Comparison of ENCODE assay signal across 8 mouse cellular contexts in the genomic region with DNA sequence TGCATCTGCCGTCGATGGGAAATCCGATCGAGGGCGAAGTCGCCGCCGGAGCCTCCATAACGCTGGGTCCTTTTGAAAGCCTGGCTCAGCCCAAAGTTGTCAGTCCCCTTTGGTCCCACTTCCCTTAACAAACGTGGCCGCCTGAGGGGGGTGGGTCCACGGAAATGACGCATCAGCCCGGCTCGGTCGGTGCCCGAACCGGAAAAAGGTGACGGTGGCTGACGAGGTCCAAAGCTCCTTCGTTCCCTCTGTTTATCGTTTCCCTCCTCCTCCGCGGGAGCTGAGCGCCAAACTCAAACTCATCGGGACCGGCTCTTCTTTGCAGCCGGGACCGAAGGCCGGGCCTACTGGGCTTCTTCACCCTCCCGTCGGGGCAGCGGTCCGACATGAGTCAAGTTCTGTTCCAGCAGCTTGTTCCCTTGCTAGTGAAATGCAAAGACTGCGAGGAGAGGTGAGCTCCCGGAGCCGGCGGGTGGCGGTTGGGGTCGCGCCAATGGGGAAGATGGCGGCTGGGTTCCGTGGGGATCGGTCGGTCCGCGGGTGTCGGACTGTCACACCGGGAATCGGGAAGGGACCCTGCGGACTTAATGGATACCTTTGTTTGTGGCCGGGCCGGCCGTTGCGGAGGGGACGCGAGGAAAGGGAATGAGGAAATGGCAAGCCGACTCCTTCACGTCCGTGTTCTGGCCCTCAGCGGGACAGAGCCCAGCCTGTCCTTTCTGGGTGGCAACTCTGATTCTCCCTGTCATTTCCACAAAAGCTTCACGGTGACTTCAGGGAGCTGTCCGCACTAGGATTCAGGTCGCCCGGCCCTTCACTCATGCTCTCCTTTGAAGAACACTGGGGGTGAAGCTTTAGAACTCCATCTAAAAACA. TPM values are rescaled to one million over a fixed set of nuclear protein-coding genes. Genes with fewer than 3 reads are reported as not detected.
A peak's percentile ranks its signal among the peaks of the same experiment; 100 is the strongest.
DNase-seq lines count a peak whose midpoint lies in the region; ATAC-seq and TF ChIP-seq lines count a peak whose summit lies in the region.

A gene (plus strand): TSS at position 255 of the 875 bp plus-strand sequence.

- no peak for TF ChIP-seq CTCF in C2C12 (IDR thresholded peaks at IDR 0.05; ENCODE audit: control insufficient read depth, insufficient read depth, insufficient read length)
- TF ChIP-seq CTCF in brain, embryonic 14.5 days (IDR thresholded peaks at IDR 0.05; ENCODE audit: borderline replicate concordance, extremely low read depth, insufficient read depth, insufficient read length), result no peak
- no peak for TF ChIP-seq CTCF in liver, adult 2 months (IDR thresholded peaks at IDR 0.05; ENCODE audit: low read depth, low read length)

- ATAC-seq in heart, embryonic 11.5 days (replicated peaks; ENCODE audit: insufficient number of reproducible peaks, low FRiP score, low TSS enrichment), result peak; percentile 92
- peak; percentile 98 for ATAC-seq in kidney, embryonic 16.5 days (ENCODE audit: low FRiP score, low TSS enrichment)

- H3K9ac ChIP-seq in heart, embryonic 11.5 days (ENCODE audit: low read depth, low read length), result peak within 1 kb of the TSS; percentile 90
- H3K9ac ChIP-seq in kidney, embryonic 16.5 days (replicated peaks; ENCODE audit: low read length), result peak within 1 kb of the TSS; percentile 88
- H3K9ac ChIP-seq in liver, adult 2 months (ENCODE audit: low read depth, low read length), result peak within 1 kb of the TSS; percentile 87

- no peak for TF ChIP-seq POLR2A in brain, embryonic 14.5 days (IDR thresholded peaks at IDR 0.05; ENCODE audit: borderline replicate concordance, extremely low read depth, insufficient read depth, insufficient read length, poor library complexity, severe bottlenecking)
- TF ChIP-seq POLR2A in liver, adult 2 months (IDR thresholded peaks at IDR 0.05; ENCODE audit: extremely low read depth, insufficient read depth, low read length), result peak; percentile 44; the same call in 1 of the 2 replicates
- TF ChIP-seq POLR2A in myocyte (IDR thresholded peaks at IDR 0.05; ENCODE audit: insufficient read length, low read depth), result peak; percentile 42

- DNase-seq in brain, embryonic 14.5 days (ENCODE audit: low read depth), result peak; percentile 99
- DNase-seq in liver, adult 2 months (ENCODE audit: extremely low read depth, low read depth, low spot score), result peak; percentile 91
- DNase-seq in splenic B cell, adult 2 months (ENCODE audit: low read depth, low spot score), result peak; percentile 98

- H3K36me3 ChIP-seq in C2C12 (ENCODE audit: control insufficient read depth, insufficient read depth) (peaks cover 24% of the 10 kb centered on the region), myocyte (ENCODE audit: control insufficient read depth, insufficient read depth) (peaks cover 16% of the 10 kb centered on the region)
- peaks cover 44% of the 10 kb centered on the region for H3K36me3 ChIP-seq in erythroblast, embryonic 14.5 days (ENCODE audit: control insufficient read depth)
- peaks cover 6% of the 10 kb centered on the region; the same call in 1 of the 2 replicates for H3K36me3 ChIP-seq in heart, embryonic 11.5 days (ENCODE audit: control insufficient read depth, insufficient read depth, low read length)
- peaks cover 16% of the 10 kb centered on the region for H3K36me3 ChIP-seq in kidney, embryonic 16.5 days (ENCODE audit: insufficient read depth, low read length)
- H3K36me3 ChIP-seq in liver, adult 2 months (ENCODE audit: control insufficient read depth, insufficient read depth, low read length), result peaks cover 7% of the 10 kb centered on the region; the same call in 1 of the 2 replicates
- H3K36me3 ChIP-seq in splenic B cell, adult 2 months (ENCODE audit: control insufficient read depth, insufficient read depth, low read length, poor library complexity, severe bottlenecking), result peaks cover 5% of the 10 kb centered on the region

- peaks cover 51% of the 10 kb centered on the region for H3K79me3 ChIP-seq in C2C12 (ENCODE audit: low read depth)

- H3K27me3 ChIP-seq in C2C12 (ENCODE audit: control insufficient read depth, insufficient read depth, insufficient read length) (no peaks in the 10 kb centered on the region), myocyte (ENCODE audit: control insufficient read depth, insufficient read depth, insufficient read length) (no peaks in the 10 kb centered on the region)
- no peaks in the 10 kb centered on the region for H3K27me3 ChIP-seq in erythroblast, embryonic 14.5 days (ENCODE audit: control insufficient read depth)
- H3K27me3 ChIP-seq in heart, embryonic 11.5 days (ENCODE audit: control insufficient read depth, insufficient read depth, low read length), result no peaks in the 10 kb centered on the region
- no peaks in the 10 kb centered on the region for H3K27me3 ChIP-seq in kidney, embryonic 16.5 days (ENCODE audit: insufficient read depth, low read length)
- no peaks in the 10 kb centered on the region for H3K27me3 ChIP-seq in liver, adult 2 months (ENCODE audit: control insufficient read depth, insufficient read depth, low read length)
- H3K27me3 ChIP-seq in splenic B cell, adult 2 months (ENCODE audit: control insufficient read depth, insufficient read depth, low read length, poor library complexity, severe bottlenecking), result no peaks in the 10 kb centered on the region

- H3K4me1 ChIP-seq in erythroblast, embryonic 14.5 days (ENCODE audit: control insufficient read depth), result peaks cover 35% of the 10 kb centered on the region
- 0 out of 2 replicates have a peak, but pooled peaks cover 3% of the 10 kb centered on the region for H3K4me1 ChIP-seq in heart, embryonic 11.5 days (ENCODE audit: control insufficient read depth, insufficient read depth, low read length)
- H3K4me1 ChIP-seq in kidney, embryonic 16.5 days (ENCODE audit: insufficient read depth, low read length), result peaks cover 6% of the 10 kb centered on the region
- H3K4me1 ChIP-seq in liver, adult 2 months (ENCODE audit: control insufficient read depth, insufficient read depth, low read length), result peaks cover 3% of the 10 kb centered on the region; the same call in 1 of the 2 replicates

- H3K4me2 ChIP-seq in heart, embryonic 11.5 days, result peak within 1 kb of the TSS; percentile 84
- peak within 1 kb of the TSS; percentile 78 for H3K4me2 ChIP-seq in kidney, embryonic 16.5 days (replicated peaks; ENCODE audit: low read depth, low read length)
- peak within 1 kb of the TSS; percentile 93 for H3K4me2 ChIP-seq in myocyte (ENCODE audit: low read depth)

- H3ac ChIP-seq in C2C12 (ENCODE audit: control insufficient read depth, insufficient read length, low read depth) (peak within 1 kb of the TSS; percentile 88), myocyte (ENCODE audit: control insufficient read depth, insufficient read length) (peak within 1 kb of the TSS; percentile 16)

- H3K79me2 ChIP-seq in C2C12 (ENCODE audit: control insufficient read depth, insufficient read depth), result peaks cover 69% of the 10 kb centered on the region
- H3K79me2 ChIP-seq in liver, adult 2 months (ENCODE audit: control insufficient read depth, insufficient read depth, low read length), result no peaks in the 10 kb centered on the region; the same call in 1 of the 2 replicates
- peaks cover 38% of the 10 kb centered on the region for H3K79me2 ChIP-seq in myocyte (ENCODE audit: control insufficient read depth, insufficient read depth)

- H3K4me3 ChIP-seq in C2C12 (ENCODE audit: insufficient read depth, poor library complexity, severe bottlenecking) (peak within 1 kb of the TSS; percentile 90), myocyte (peak within 1 kb of the TSS; percentile 98)
- H3K4me3 ChIP-seq in erythroblast, embryonic 14.5 days (replicated peaks), result peak within 1 kb of the TSS; percentile 74
- peak within 1 kb of the TSS; percentile 90 for H3K4me3 ChIP-seq in heart, embryonic 11.5 days (ENCODE audit: low read depth, low read length)
- peak within 1 kb of the TSS; percentile 96 for H3K4me3 ChIP-seq in kidney, embryonic 16.5 days (ENCODE audit: low read length)
- H3K4me3 ChIP-seq in liver, adult 2 months (ENCODE audit: insufficient read depth, low read depth, low read length), result peak within 1 kb of the TSS; percentile 94

- no peaks in the 10 kb centered on the region for H3K9me3 ChIP-seq in erythroblast, embryonic 14.5 days (ENCODE audit: control insufficient read depth, low read length)
- H3K9me3 ChIP-seq in heart, embryonic 11.5 days (replicated peaks; ENCODE audit: control insufficient read depth, low read length), result no peaks in the 10 kb centered on the region
- H3K9me3 ChIP-seq in kidney, embryonic 16.5 days (ENCODE audit: low read length), result no peaks in the 10 kb centered on the region

- under 1% methylated on average over 65 of the region's 65 CpGs for WGBS in heart, embryonic 11.5 days (ENCODE audit: insufficient replicate concordance)
- WGBS in kidney, embryonic 16.5 days, result under 1% methylated on average over 65 of the region's 65 CpGs
- WGBS in liver, adult 2 months, result under 1% methylated on average over 65 of the region's 65 CpGs

- peak within 1 kb of the TSS; percentile 82 for H3K27ac ChIP-seq in heart, embryonic 11.5 days (ENCODE audit: low read depth, low read length)
- H3K27ac ChIP-seq in kidney, embryonic 16.5 days (ENCODE audit: low read length), result peak within 1 kb of the TSS; percentile 91
- peak within 1 kb of the TSS; percentile 85 for H3K27ac ChIP-seq in liver, adult 2 months (replicated peaks; ENCODE audit: insufficient read depth, low read depth, low read length)

TF ChIP-seq in C2C12, 6 proteins besides CTCF, POLR2A, EP300 and RAD21:
- no peak for TF ChIP-seq CEBPB (IDR thresholded peaks at IDR 0.05; ENCODE audit: low read depth)
- TF ChIP-seq USF1 (IDR thresholded peaks at IDR 0.05; ENCODE audit: low read depth), result no peak
- TF ChIP-seq MAX (IDR thresholded peaks at IDR 0.05), result peak; percentile 51

TF ChIP-seq in myocyte, 11 proteins besides CTCF, POLR2A, EP300 and RAD21:
- no peak for TF ChIP-seq SRF (IDR thresholded peaks at IDR 0.05; ENCODE audit: control insufficient read depth, insufficient read length, low read depth)
- TF ChIP-seq MYOG (IDR thresholded peaks at IDR 0.05; ENCODE audit: control insufficient read depth in 1 of 3, insufficient read depth in 1 of 3, insufficient read length in 2 of 3, low read depth in 2 of 3), result no peak
- TF ChIP-seq POLR2AphosphoS2 (IDR thresholded peaks at IDR 0.05; ENCODE audit: insufficient read length, low read depth), result peak; percentile 58
- no peak for TF ChIP-seq USF1 (IDR thresholded peaks at IDR 0.05; ENCODE audit: low read depth)
- peak; percentile 97 for TF ChIP-seq E2F4 (IDR thresholded peaks at IDR 0.05; ENCODE audit: insufficient read depth)
- no peak for TF ChIP-seq MYOD1 (IDR thresholded peaks at IDR 0.05; ENCODE audit: control insufficient read depth in 1 of 3, insufficient read length in 2 of 3, low read depth in 2 of 3)

RNA-seq across cellular contexts. Expression of the gene that starts here (rescaled TPM):
- 4.1 TPM for polyA plus RNA-seq in C2C12 (2012; fragmentation: generic; extraction: Trizol)
- polyA plus RNA-seq in brain, embryonic 14.5 days (2012; rRNA removed), result 10.4 and 10.7 TPM in 2 replicates
- polyA plus RNA-seq in erythroblast, embryonic 14.5 days (2012), result 1.1 and 1.4 TPM in 2 replicates
- 18.1 and 23.9 TPM in 2 replicates for polyA plus RNA-seq in heart, embryonic 11.5 days (2014; fragmentation: Nextera tagmentation; extraction: Ambion mirVana)
- 17.9 and 23.0 TPM in 2 replicates for polyA plus RNA-seq in kidney, embryonic 16.5 days (2015; fragmentation: Nextera tagmentation; extraction: Ambion mirVana)
- total RNA-seq in liver, adult 2 months (2014; rRNA removed), result 1.3 and 1.9 TPM in 2 replicates
- 0.28 and 0.34 TPM in 2 replicates for polyA plus RNA-seq in liver, adult 2 months (2012; rRNA removed)
- 1.3 TPM for polyA plus RNA-seq in myocyte (2012; fragmentation: generic; extraction: Trizol)

Comparison
In these comparisons a context has a peak if more than half of its experiments do, and no peak if none do; other contexts are left out.
1. Peak in every context shown above with its lines: DNase-seq, ATAC-seq, H3K4me3 ChIP-seq and H3K27ac ChIP-seq.